Mouse (Mus musculus) liver (tissue): Measurements from ENCODE around the gene Olfr782.
"Not testable (repeated sequence)": the region's sequence is repeated elsewhere in the genome, so short reads cannot be mapped to it uniquely, and the experiment has no call there.

Experiments used
- DNase-seq: peaks from one replicate; pipeline ENCODE4 v3.0.0-alpha.2; 2020; ENCODE audit warnings: mixed read lengths

Olfr782 gene

GRCm38 (mm10) chr10:129348550-129348949, at the start of gene Olfr782:
Gene Olfr782 (plus strand): TSS chr10:129348850.
- no peak for DNase-seq

- DNase-seq, result not testable (repeated sequence)
Observed at GRCm38 (mm10) chr10:129312973-129313372, 35.7 kb upstream of the Olfr782 start.

DNA sequence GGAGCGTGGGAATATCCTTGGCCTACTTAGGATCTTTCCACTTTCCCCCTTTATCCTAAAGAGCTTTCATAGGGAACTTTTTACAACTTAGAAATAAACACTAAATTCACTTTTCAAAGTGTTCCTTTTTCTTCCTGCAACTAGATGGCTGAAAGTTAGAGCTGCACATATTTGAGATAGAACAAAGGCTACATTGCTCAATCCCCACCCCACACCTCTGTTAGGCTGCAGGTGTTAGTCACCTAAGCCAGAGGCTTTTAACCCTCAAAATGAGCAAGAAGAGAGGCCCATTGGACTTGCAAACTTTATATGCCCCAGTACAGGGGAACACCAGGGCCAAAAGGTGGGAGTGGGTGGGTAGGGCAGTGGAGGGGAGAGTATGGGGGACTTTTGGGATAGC, 35.1 kb upstream of the Olfr782 start:
- not testable (repeated sequence) for DNase-seq

- no peak for DNase-seq
Observed at GRCm38 (mm10) chr10:129317817-129318216, 30.8 kb upstream of the Olfr782 start, which contains the start of gene Olfr780. Gene Olfr780 (plus strand): TSS chr10:129318117.

DNA sequence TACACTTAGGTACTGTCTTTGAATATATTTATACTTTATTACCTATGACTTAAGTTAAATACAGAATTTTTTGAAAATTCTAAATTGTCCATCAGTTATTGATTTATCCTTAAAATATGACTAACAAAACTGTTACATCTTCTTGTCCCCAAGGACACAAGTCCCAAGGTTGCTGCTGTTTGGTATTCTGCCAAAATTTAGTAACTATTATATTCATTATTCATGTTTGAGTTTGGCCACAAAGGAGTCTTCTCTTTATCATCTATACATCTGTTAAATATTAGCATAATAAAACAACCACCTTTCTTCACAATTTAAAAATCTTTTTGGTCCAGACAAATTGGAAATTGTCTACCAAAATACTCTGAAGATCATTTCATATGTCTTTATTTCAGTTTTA, 20.1 kb upstream of the Olfr782 start, which contains the start of gene Olfr781:
Gene Olfr781 (plus strand): TSS at position 301 of the 400 bp plus-strand sequence.
- DNase-seq, result no peak

- DNase-seq, result not testable (repeated sequence)
Observed at GRCm38 (mm10) chr10:129352475-129352874, 3.8 kb downstream of the Olfr782 start.

GRCm38 (mm10) chr10:129356496-129356895, 7.8 kb downstream of the Olfr782 start:
- not testable (repeated sequence) for DNase-seq

DNA sequence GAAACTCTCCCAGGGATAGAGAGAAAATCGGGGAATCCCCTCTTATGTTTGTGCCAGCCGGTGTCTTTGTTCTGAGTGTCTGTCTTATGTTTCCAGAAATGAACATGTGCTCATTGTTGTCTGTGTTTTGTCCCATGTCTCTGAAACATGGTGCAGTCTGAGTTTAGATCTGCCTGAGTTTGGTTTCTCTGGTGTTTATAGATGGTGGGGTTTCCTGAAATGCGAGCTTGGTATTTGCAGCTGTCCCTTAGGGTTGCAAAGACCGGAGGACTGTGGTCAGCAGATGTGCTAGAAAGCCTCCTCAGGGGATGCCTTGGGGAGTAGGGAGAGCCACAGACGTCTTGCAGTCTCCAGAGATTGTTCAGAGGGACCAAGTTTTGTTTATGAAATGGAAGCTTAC, 8.7 kb downstream of the Olfr782 start:
- no peak for DNase-seq

GRCm38 (mm10) chr10:129374051-129374450, 25.4 kb downstream of the Olfr782 start:
- DNase-seq, result not testable (repeated sequence)

- no peak for DNase-seq
Observed at GRCm38 (mm10) chr10:129383783-129384182, 35.1 kb downstream of the Olfr782 start, which contains the start of gene Olfr784. Gene Olfr784 (plus strand): TSS chr10:129384083.

DNA sequence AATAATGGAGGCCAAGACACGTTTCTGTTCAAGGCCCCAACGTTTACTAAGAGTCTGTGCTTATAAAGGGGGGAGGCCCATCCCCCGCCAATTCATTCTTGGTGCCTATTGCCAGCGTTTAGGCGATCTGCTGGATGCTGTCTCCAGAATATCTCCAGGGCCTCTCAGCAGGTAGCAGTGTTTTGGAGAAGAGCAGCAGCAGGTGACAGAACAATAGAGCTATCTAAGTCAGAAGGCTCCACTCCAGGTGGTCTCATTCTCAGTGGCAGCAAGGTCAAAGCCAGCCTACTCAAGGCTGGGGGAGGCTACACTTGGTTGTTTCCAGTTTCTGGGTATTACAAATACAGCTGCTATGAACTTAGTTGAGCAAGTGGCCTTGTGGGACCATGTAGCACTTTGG, 52.2 kb downstream of the Olfr782 start:
- DNase-seq, result no peak
